1 mouse cellular context compared by ENCODE assay signal in the genomic region with DNA sequence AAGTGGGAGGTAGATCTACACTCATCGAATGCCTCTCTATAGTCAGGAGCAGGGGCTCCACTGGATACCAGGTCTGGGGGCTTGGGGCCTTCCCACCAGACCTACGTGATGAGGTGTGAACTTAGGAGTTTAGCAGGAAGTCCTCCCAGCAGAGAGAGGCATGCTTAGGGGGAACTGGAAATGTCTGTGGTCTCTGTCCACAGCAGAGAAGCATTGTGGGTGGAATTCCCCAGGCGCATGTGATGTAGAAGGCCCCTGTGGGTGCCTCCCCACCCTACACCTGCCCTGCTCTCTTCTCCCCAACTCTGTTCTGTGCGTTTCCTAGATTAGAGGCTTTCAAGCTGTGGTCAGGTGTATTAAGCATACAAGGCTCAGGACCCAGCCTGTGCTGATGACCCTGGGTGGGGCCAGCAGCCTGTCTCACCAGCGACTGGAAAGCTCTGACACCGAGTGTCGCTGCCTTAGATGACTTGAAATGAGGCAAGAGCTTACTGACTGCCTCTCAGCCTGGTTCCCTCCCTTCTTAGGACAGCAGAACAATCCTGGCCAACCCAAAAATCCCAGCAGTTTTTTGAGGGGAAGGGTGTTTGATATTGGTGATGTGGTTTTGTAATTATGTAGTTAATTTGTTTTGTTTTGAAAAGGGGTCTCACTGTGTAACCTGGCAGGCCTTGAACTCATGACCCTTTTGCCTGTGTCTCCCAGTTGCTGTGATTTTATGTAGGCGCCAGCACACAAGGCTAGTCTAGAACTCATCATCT.
A peak's percentile ranks its signal among the peaks of the same experiment; 100 is the strongest.
TF ChIP-seq lines count a peak whose summit lies in the region.

No protein-coding gene starts in this region.

TF ChIP-seq in CH12.LX, 34 proteins besides CTCF, POLR2A, EP300 and RAD21 (continued from another document):
- TF ChIP-seq NRF1 (IDR thresholded peaks at IDR 0.05; ENCODE audit: low read depth, low read length) (peak; percentile 72), MAFK (IDR thresholded peaks at IDR 0.05; ENCODE audit: insufficient replicate concordance, low read length) (peak; percentile 77), TBP (conservative IDR thresholded peaks at IDR 0.05; ENCODE audit: low read depth, low read length) (peak; percentile 80), JUN (IDR thresholded peaks at IDR 0.05; ENCODE audit: insufficient read depth, low read depth, low read length) (no peak), BHLHE40 (IDR thresholded peaks at IDR 0.05; ENCODE audit: low read depth, low read length) (peak; percentile 95), KAT2A (IDR thresholded peaks at IDR 0.05; ENCODE audit: insufficient replicate concordance, low read length) (0 out of 2 replicates have a peak, but pooled peaks have one; percentile 75), ELF1 (IDR thresholded peaks at IDR 0.05; ENCODE audit: low read depth, low read length) (peak; percentile 85), MYC (IDR thresholded peaks at IDR 0.05; ENCODE audit: low read depth, low read length) (peak; percentile 98), CHD1 (IDR thresholded peaks at IDR 0.05; ENCODE audit: low read depth, low read length) (peak; percentile 90), POLR2AphosphoS2 (IDR thresholded peaks at IDR 0.05; ENCODE audit: low read depth, low read length) (no peak), GABPA (IDR thresholded peaks at IDR 0.05; ENCODE audit: insufficient replicate concordance, low read depth, low read length) (no peak), MXI1 (IDR thresholded peaks at IDR 0.05; ENCODE audit: low read depth, low read length) (peak; percentile 93), CHD2 (IDR thresholded peaks at IDR 0.05; ENCODE audit: low read length) (peak; percentile 85), ZC3H11A (IDR thresholded peaks at IDR 0.05; ENCODE audit: low read depth, low read length) (no peak), TCF12 (IDR thresholded peaks at IDR 0.05; ENCODE audit: low read depth, low read length) (peak; percentile 99), MAZ (IDR thresholded peaks at IDR 0.05; ENCODE audit: low read depth, low read length) (peak; percentile 98), E2F4 (IDR thresholded peaks at IDR 0.05; ENCODE audit: insufficient replicate concordance, low read depth, low read length) (peak; percentile 69; the same call in 1 of the 2 replicates)
